Mouse (Mus musculus) CH12.LX (cell line): Measurements from ENCODE around the gene 1700020N01Rik.

Experiments used
- CHD1 ChIP-seq: IDR thresholded peaks from 2 replicates; pipeline ENCODE4 v1.6.1; 2012; ENCODE audit warnings: low read depth, low read length, improper control_type of control experiment, inconsistent platforms
- CHD2 ChIP-seq: IDR thresholded peaks from 2 replicates; pipeline ENCODE4 v1.6.1; 2011; ENCODE audit warnings: low read length, improper control_type of control experiment
- CTCF ChIP-seq, 2 experiments: IDR thresholded peaks in 1 of 2; conservative IDR thresholded peaks in 1 of 2; 2 replicates each; pipeline ENCODE4 v1.5.1; 2011 to 2012; ENCODE audit warnings: low read depth in 2 of 2, low read length in 2 of 2, improper control_type of control experiment in 1 of 2, inconsistent platforms in 1 of 2, mild to moderate bottlenecking in 1 of 2, moderate library complexity in 1 of 2
- ELF1 ChIP-seq: IDR thresholded peaks from 2 replicates; pipeline ENCODE4 v1.6.1; 2014; ENCODE audit warnings: low read depth, mild to moderate bottlenecking, inconsistent platforms, low read length, improper control_type of control experiment
- HCFC1 ChIP-seq: IDR thresholded peaks from 2 replicates; pipeline ENCODE4 v1.6.1; 2012; ENCODE audit warnings: low read depth, mild to moderate bottlenecking, inconsistent platforms, low read length, improper control_type of control experiment
- MAFK ChIP-seq: IDR thresholded peaks from 2 replicates; pipeline ENCODE4 v1.6.1; 2011; ENCODE audit warnings: low read length, improper control_type of control experiment; ENCODE audit not compliant: insufficient replicate concordance
- MXI1 ChIP-seq: IDR thresholded peaks from 2 replicates; pipeline ENCODE4 v1.6.1; 2011; ENCODE audit warnings: mild to moderate bottlenecking, low read depth, low read length, improper control_type of control experiment
- SIN3A ChIP-seq: IDR thresholded peaks from 2 replicates; pipeline ENCODE4 v1.6.1; 2012; ENCODE audit warnings: low read length, improper control_type of control experiment, inconsistent platforms
- TCF12 ChIP-seq: IDR thresholded peaks from 2 replicates; pipeline ENCODE4 v1.6.1; 2014; ENCODE audit warnings: low read depth, mild to moderate bottlenecking, inconsistent platforms, low read length, improper control_type of control experiment

- TF ChIP-seq SIN3A (no peak), CHD1 (no peak), CHD2 (no peak), HCFC1 (no peak), MAFK (no peak), CTCF (conservative IDR thresholded peaks at IDR 0.05 in 1 of 2, IDR thresholded peaks at IDR 0.05 in 1 of 2; ENCODE audit: low read depth in 2 of 2, low read length in 2 of 2) (no peak), TCF12 (no peak), MXI1 (no peak), ELF1 (no peak)
These were observed 12.1 kb downstream of the 1700020N01Rik start for GRCm38 (mm10) chr10:21605011-21605571.
